Mouse (Mus musculus): ENCODE results near the gene Abcc12. TPM values are rescaled to one million over a fixed set of nuclear protein-coding genes. Genes with fewer than 3 reads are reported as not detected.

The Abcc12 gene
- polyA plus RNA-seq, 1 experiment from 2014 or later: not detected

GRCm38 (mm10) chr8:86475711-86476438 is 104.6 kb downstream of the Abcc12 start:
- WGBS: 65% methylated on average over 9 of the region's 9 CpGs
- H3K27ac ChIP-seq (replicated peaks): peak overlapping the region; percentile 72
- no peaks in the 10 kb centered on the region for H3K9me3 ChIP-seq (replicated peaks)

GRCm38 (mm10) chr8:86474461-86474860 is 106.0 kb downstream of the Abcc12 start:
- 87% methylated on average over 4 of the region's 4 CpGs for WGBS
- no peak overlapping the region; the same call in 1 of the 2 replicates for H3K27ac ChIP-seq (replicated peaks)

More at GRCm38 (mm10) chr8:86475711-86476438, 104.6 kb downstream of the Abcc12 start:
- DNase-seq (ENCODE audit: low spot score): peak; percentile 53
- Histone ChIP-seq H3K4me1 (peaks cover 20% of the 10 kb centered on the region), H3K27me3 (ENCODE audit: low read depth, poor library complexity, severe bottlenecking) (no peaks in the 10 kb centered on the region), H3K4me3 (no peak overlapping the region), H3K36me3 (no peaks in the 10 kb centered on the region)

GRCm38 (mm10) chr8:86473121-86473520 is 107.4 kb downstream of the Abcc12 start:
- Histone ChIP-seq H3K4me1 (peaks cover 20% of the 10 kb centered on the region), H3K4me3 (no peak overlapping the region), H3K9me3 (replicated peaks) (no peaks in the 10 kb centered on the region), H3K27ac (replicated peaks) (peak overlapping the region; percentile 55; the same call in 1 of the 2 replicates), H3K36me3 (no peaks in the 10 kb centered on the region), H3K27me3 (ENCODE audit: low read depth, poor library complexity, severe bottlenecking) (no peaks in the 10 kb centered on the region)
- peak; percentile 16 for DNase-seq (ENCODE audit: low spot score)
- 63% methylated on average over 6 of the region's 6 CpGs for WGBS

More at GRCm38 (mm10) chr8:86474461-86474860, 106.0 kb downstream of the Abcc12 start:
- Histone ChIP-seq H3K4me3 (no peak overlapping the region), H3K36me3 (no peaks in the 10 kb centered on the region), H3K9me3 (replicated peaks) (no peaks in the 10 kb centered on the region), H3K27me3 (ENCODE audit: low read depth, poor library complexity, severe bottlenecking) (no peaks in the 10 kb centered on the region), H3K4me1 (peaks cover 20% of the 10 kb centered on the region)
- no peak for DNase-seq (ENCODE audit: low spot score)

- 88% methylated on average over 2 of the region's 2 CpGs for WGBS
- Histone ChIP-seq H3K4me3 (no peak overlapping the region), H3K4me1 (peaks cover 20% of the 10 kb centered on the region), H3K36me3 (no peaks in the 10 kb centered on the region), H3K27ac (replicated peaks) (no peak overlapping the region), H3K27me3 (ENCODE audit: low read depth, poor library complexity, severe bottlenecking) (no peaks in the 10 kb centered on the region), H3K9me3 (replicated peaks) (no peaks in the 10 kb centered on the region)
- DNase-seq (ENCODE audit: low spot score): no peak
Observed at GRCm38 (mm10) chr8:86470717-86471116, 109.8 kb downstream of the Abcc12 start.

- Histone ChIP-seq H3K27me3 (ENCODE audit: low read depth, poor library complexity, severe bottlenecking) (no peaks in the 10 kb centered on the region), H3K27ac (replicated peaks) (no peak overlapping the region), H3K4me1 (peaks cover 6% of the 10 kb centered on the region; the same call in 1 of the 2 replicates), H3K36me3 (no peaks in the 10 kb centered on the region), H3K9me3 (replicated peaks) (no peaks in the 10 kb centered on the region), H3K4me3 (no peak overlapping the region)
- 97% methylated on average over 2 of the region's 2 CpGs for whole genome bisulfite sequencing
- DNase-seq (ENCODE audit: low spot score): no peak
Observed at GRCm38 (mm10) chr8:86463215-86463614, 117.3 kb downstream of the Abcc12 start.

- 85% methylated on average over 5 of the region's 5 CpGs for WGBS
- H3K36me3 ChIP-seq: no peaks in the 10 kb centered on the region
- no peak overlapping the region for H3K4me3 ChIP-seq
- no peak for DNase-seq (ENCODE audit: low spot score)
- no peaks in the 10 kb centered on the region for H3K9me3 ChIP-seq (replicated peaks)
- H3K27ac ChIP-seq (replicated peaks): no peak overlapping the region
- peaks cover 6% of the 10 kb centered on the region; the same call in 1 of the 2 replicates for H3K4me1 ChIP-seq
- H3K27me3 ChIP-seq (ENCODE audit: low read depth, poor library complexity, severe bottlenecking): no peaks in the 10 kb centered on the region
Observed at GRCm38 (mm10) chr8:86460372-86460771, 120.1 kb downstream of the Abcc12 start.

GRCm38 (mm10) chr8:86453697-86454480 is 126.6 kb downstream of the Abcc12 start:
- no peak for DNase-seq (ENCODE audit: low spot score)
- 84% methylated on average over 11 of the region's 11 CpGs for WGBS

GRCm38 (mm10) chr8:86449870-86450515 is 130.5 kb downstream of the Abcc12 start:
- Histone ChIP-seq H3K36me3 (no peaks in the 10 kb centered on the region), H3K27ac (replicated peaks) (peak overlapping the region; percentile 13; the same call in 1 of the 2 replicates), H3K9me3 (replicated peaks) (0 out of 2 replicates have a peak, but pooled peaks cover 3% of the 10 kb centered on the region), H3K27me3 (ENCODE audit: low read depth, poor library complexity, severe bottlenecking) (no peaks in the 10 kb centered on the region), H3K4me3 (no peak overlapping the region), H3K4me1 (0 out of 2 replicates have a peak, but pooled peaks cover 2% of the 10 kb centered on the region)
- DNase-seq (ENCODE audit: low spot score): no peak
- WGBS: 93% methylated on average over 4 of the region's 4 CpGs

More at GRCm38 (mm10) chr8:86453697-86454480, 126.6 kb downstream of the Abcc12 start:
- Histone ChIP-seq H3K36me3 (no peaks in the 10 kb centered on the region), H3K4me3 (no peak overlapping the region), H3K4me1 (peaks cover 3% of the 10 kb centered on the region; the same call in 1 of the 2 replicates), H3K27ac (replicated peaks) (no peak overlapping the region), H3K27me3 (ENCODE audit: low read depth, poor library complexity, severe bottlenecking) (no peaks in the 10 kb centered on the region), H3K9me3 (replicated peaks) (0 out of 2 replicates have a peak, but pooled peaks cover 3% of the 10 kb centered on the region)

GRCm38 (mm10) chr8:86445516-86445915 is 135.0 kb downstream of the Abcc12 start:
- H3K4me3 ChIP-seq: no peak overlapping the region
- H3K27me3 ChIP-seq (ENCODE audit: low read depth, poor library complexity, severe bottlenecking): peaks cover 5% of the 10 kb centered on the region; the same call in 1 of the 2 replicates
- no peaks in the 10 kb centered on the region for H3K36me3 ChIP-seq
- H3K9me3 ChIP-seq (replicated peaks): no peaks in the 10 kb centered on the region
- WGBS: 85% methylated on average over 4 of the region's 4 CpGs
- H3K27ac ChIP-seq (replicated peaks): no peak overlapping the region; the same call in 1 of the 2 replicates
- 0 out of 2 replicates have a peak, but pooled peaks cover 2% of the 10 kb centered on the region for H3K4me1 ChIP-seq
- DNase-seq (ENCODE audit: low spot score): no peak

- H3K9me3 ChIP-seq (replicated peaks): no peaks in the 10 kb centered on the region
- H3K27me3 ChIP-seq (ENCODE audit: low read depth, poor library complexity, severe bottlenecking): peaks cover 12% of the 10 kb centered on the region; the same call in 1 of the 2 replicates
- no peak for DNase-seq (ENCODE audit: low spot score)
- peak overlapping the region; percentile 29; the same call in 1 of the 2 replicates for H3K27ac ChIP-seq (replicated peaks)
- no peaks in the 10 kb centered on the region for H3K36me3 ChIP-seq
- H3K4me1 ChIP-seq: peaks cover 15% of the 10 kb centered on the region
- H3K4me3 ChIP-seq: no peak overlapping the region
- 93% methylated on average over 2 of the region's 2 CpGs for WGBS
Observed at GRCm38 (mm10) chr8:86443744-86444143, 136.7 kb downstream of the Abcc12 start.

- peaks cover 33% of the 10 kb centered on the region for H3K4me1 ChIP-seq
- WGBS: 16% methylated on average over 3 of the region's 3 CpGs
Observed at GRCm38 (mm10) chr8:86438983-86439299, 141.5 kb downstream of the Abcc12 start.

More at GRCm38 (mm10) chr8:86438983-86439299, 141.5 kb downstream of the Abcc12 start:
- Histone ChIP-seq H3K36me3 (no peaks in the 10 kb centered on the region), H3K27ac (replicated peaks) (peak overlapping the region; percentile 78), H3K9me3 (replicated peaks) (no peaks in the 10 kb centered on the region), H3K27me3 (ENCODE audit: low read depth, poor library complexity, severe bottlenecking) (peaks cover 30% of the 10 kb centered on the region), H3K4me3 (no peak overlapping the region)
- DNase-seq (ENCODE audit: low spot score): no peak

Measured in midbrain, embryonic 10.5 days (tissue).